Mouse (Mus musculus) CH12.LX (cell line): ENCODE results near the gene Wdfy2. TPM values are rescaled to one million over a fixed set of nuclear protein-coding genes. Genes with fewer than 3 reads are reported as not detected.

ENCODE experiments used
- DNase-seq: peaks from one replicate; pipeline ENCODE4 v3.0.0-alpha.2; 2013; ENCODE audit errors: extremely low read depth
- H3K27ac ChIP-seq: 2 replicates; pipeline ENCODE4 v1.5.1; 2012; ENCODE audit warnings: low read depth, mild to moderate bottlenecking, control low read depth, moderate library complexity; ENCODE audit not compliant: insufficient read depth
- H3K27me3 ChIP-seq: replicated peaks from 2 replicates; pipeline ENCODE3; 2012; ENCODE audit warnings: inconsistent platforms
- H3K36me3 ChIP-seq, 2 experiments: replicated peaks in 1 of 2; 2 replicates each; pipeline versions ENCODE3 to v1.6.1; 2012; ENCODE audit warnings: inconsistent platforms in 1 of 2, low read length in 1 of 2, mild to moderate bottlenecking in 1 of 2, mixed read lengths in 1 of 2, moderate library complexity in 1 of 2; ENCODE audit not compliant: control insufficient read depth in 1 of 2, insufficient read depth in 1 of 2
- H3K4me1 ChIP-seq, 2 experiments: 2 replicates each; pipeline ENCODE4 v1.6.1; 2012; ENCODE audit warnings: inconsistent platforms in 1 of 2, moderate library complexity in 1 of 2; ENCODE audit not compliant: insufficient read depth in 2 of 2, control insufficient read depth in 1 of 2
- H3K4me2 ChIP-seq: 2 replicates; pipeline ENCODE4 v1.6.1; 2012; ENCODE audit warnings: low read depth, mild to moderate bottlenecking, control low read depth; ENCODE audit not compliant: poor library complexity, insufficient read depth, severe bottlenecking
- H3K4me3 ChIP-seq, 3 experiments: fragments of 150-350 bp in 1 of 3; sonication (generic) in 1 of 3; replicated peaks in 1 of 3; 2 replicates each; pipeline versions ENCODE3 to v1.5.1; 2011 to 2012; ENCODE audit warnings: low read depth in 2 of 3, low read length in 2 of 3, mild to moderate bottlenecking in 2 of 3, moderate library complexity in 2 of 3, control low read depth in 1 of 3, improper control_type of control experiment in 1 of 3, inconsistent platforms in 1 of 3, mixed read lengths in 1 of 3; ENCODE audit not compliant: poor library complexity in 1 of 3
- H3K79me2 ChIP-seq: replicated peaks from 2 replicates; pipeline ENCODE4 v1.6.1; 2012; ENCODE audit warnings: mild to moderate bottlenecking, moderate library complexity; ENCODE audit not compliant: control insufficient read depth, poor library complexity, insufficient read depth, severe bottlenecking; ENCODE audit errors: extremely low read depth
- H3K9ac ChIP-seq: 2 replicates; pipeline ENCODE4 v1.6.1; 2012; ENCODE audit warnings: low read depth, mild to moderate bottlenecking, control low read depth, moderate library complexity; ENCODE audit not compliant: insufficient read depth
- H3K9me3 ChIP-seq: replicated peaks from 2 replicates; pipeline ENCODE3; 2012; ENCODE audit warnings: low read length, inconsistent platforms, mixed read lengths
- EP300 ChIP-seq: IDR thresholded peaks from 2 replicates; pipeline ENCODE4 v1.6.1; 2011; ENCODE audit warnings: low read length, improper control_type of control experiment
- ETS1 ChIP-seq: conservative IDR thresholded peaks from 2 replicates; pipeline ENCODE4 v1.6.1; 2012; ENCODE audit warnings: low read depth, mild to moderate bottlenecking, inconsistent platforms, low read length, improper control_type of control experiment, moderate library complexity
- GABPA ChIP-seq: IDR thresholded peaks from 2 replicates; pipeline ENCODE4 v1.6.1; 2012; ENCODE audit warnings: low read depth, low read length, improper control_type of control experiment, inconsistent platforms; ENCODE audit not compliant: insufficient replicate concordance
- HCFC1 ChIP-seq: IDR thresholded peaks from 2 replicates; pipeline ENCODE4 v1.6.1; 2012; ENCODE audit warnings: low read depth, mild to moderate bottlenecking, inconsistent platforms, low read length, improper control_type of control experiment
- KAT2A ChIP-seq: IDR thresholded peaks from 2 replicates; pipeline ENCODE4 v1.6.1; 2012; ENCODE audit warnings: low read length, improper control_type of control experiment, inconsistent platforms; ENCODE audit not compliant: insufficient replicate concordance
- MAX ChIP-seq: IDR thresholded peaks from 2 replicates; pipeline ENCODE4 v1.6.1; 2011; ENCODE audit warnings: low read length, improper control_type of control experiment
- MYC ChIP-seq: IDR thresholded peaks from 2 replicates; pipeline ENCODE4 v1.6.1; 2011; ENCODE audit warnings: low read depth, mild to moderate bottlenecking, improper control_type of control experiment, low read length
- NELFE ChIP-seq: IDR thresholded peaks from 2 replicates; pipeline ENCODE4 v1.6.1; 2011; ENCODE audit warnings: low read depth, low read length, improper control_type of control experiment
- NRF1 ChIP-seq: IDR thresholded peaks from 2 replicates; pipeline ENCODE4 v1.6.1; 2014; ENCODE audit warnings: low read depth, mild to moderate bottlenecking, inconsistent platforms, low read length, improper control_type of control experiment, moderate library complexity
- POLR2AphosphoS2 ChIP-seq: IDR thresholded peaks from 2 replicates; pipeline ENCODE4 v1.6.1; 2011; ENCODE audit warnings: low read depth, low read length, improper control_type of control experiment
- RCOR1 ChIP-seq: conservative IDR thresholded peaks from 2 replicates; pipeline ENCODE4 v1.6.1; 2012; ENCODE audit warnings: low read depth, mild to moderate bottlenecking, inconsistent platforms, low read length, improper control_type of control experiment
- TBP ChIP-seq: conservative IDR thresholded peaks from 2 replicates; pipeline ENCODE4 v1.6.1; 2011; ENCODE audit warnings: low read depth, low read length, improper control_type of control experiment
- USF1 ChIP-seq: IDR thresholded peaks from 2 replicates; pipeline ENCODE4 v1.6.1; 2014; ENCODE audit warnings: low read depth, mild to moderate bottlenecking, inconsistent platforms, low read length, improper control_type of control experiment
- ZC3H11A ChIP-seq: IDR thresholded peaks from 2 replicates; pipeline ENCODE4 v1.6.1; 2012; ENCODE audit warnings: low read depth, mild to moderate bottlenecking, inconsistent platforms, low read length, improper control_type of control experiment
- dilution Hi-C: fragments of 300-500 bp; cut with MboI; formaldehyde crosslinking; loops from 2 replicates; pipeline ENCODE4 v1.14.3; 2020; ENCODE audit warnings: low sequenced_read_pairs; ENCODE audit not compliant: extremely low pct_unique_long_range_greater_than_20kb, extremely low pct_ligation_motif_present
- in situ Hi-C: fragments of 300-500 bp; cut with MboI; formaldehyde crosslinking; loops from 3 replicates; pipeline ENCODE4 v1.14.3; 2019; ENCODE audit warnings: low sequenced_read_pairs, low pct_ligation_motif_present, low pct_unique_long_range_greater_than_20kb, mixed read lengths
- polyA plus RNA-seq: library from polyadenylated mRNA; unstranded; fragments of >175 nt; gene quantifications from 2 replicates; pipeline ENCODE4 v1.2.1, GENCODE M21; 2012; ENCODE audit warnings: low read depth; ENCODE audit not compliant: insufficient read length
- total RNA-seq, 2 experiments: library from RNA; depleted of rRNA; stranded (reverse); fragments of 300-350 nt in 1 of 2; fragments of >200 nt in 1 of 2; gene quantifications; 2 replicates each; pipeline ENCODE4 v1.2.3; 2012 to 2014

Wdfy2 gene
- total and polyA plus RNA-seq, 3 experiments: 6.3 to 6.7 (median 6.6) TPM

- H3K4me1 ChIP-seq: peaks cover 10 to 78% of the 10 kb centered on the region in 2 experiments
- no peaks in the 10 kb centered on the region for H3K79me2 ChIP-seq
Measured at GRCm38 (mm10) chr14:62871431-62871830, 34.0 kb downstream of the Wdfy2 start.

GRCm38 (mm10) chr14:62871932-62872331 lies 34.5 kb downstream of the Wdfy2 start:
- Histone ChIP-seq H3K4me2 (no peak overlapping the region), H3K9ac (no peak overlapping the region), H3K27me3 (no peaks in the 10 kb centered on the region), H3K79me2 (no peaks in the 10 kb centered on the region), H3K4me3 (no peak overlapping the region), H3K4me1 (peaks cover 10 to 73% of the 10 kb centered on the region in 2 experiments)
- DNase-seq: no peak
- in situ Hi-C loops: no loop called here
- dilution Hi-C loops: no loop called here
- TF ChIP-seq POLR2AphosphoS2 (no peak), ETS1 (no peak), EP300 (no peak), USF1 (no peak), NRF1 (no peak), TBP (no peak), ZC3H11A (no peak), NELFE (no peak), MAX (no peak)
- TF ChIP-seq, all 38 proteins: peak for 0
- H3K27ac ChIP-seq: no peak overlapping the region
- no peaks in the 10 kb centered on the region for H3K36me3 ChIP-seq
- H3K9me3 ChIP-seq: peaks cover 5% of the 10 kb centered on the region

More at GRCm38 (mm10) chr14:62871431-62871830, 34.0 kb downstream of the Wdfy2 start:
- Histone ChIP-seq H3K4me3 (no peak overlapping the region), H3K4me2 (no peak overlapping the region), H3K9ac (no peak overlapping the region), H3K9me3 (peaks cover 5% of the 10 kb centered on the region), H3K36me3 (no peaks in the 10 kb centered on the region), H3K27ac (no peak overlapping the region), H3K27me3 (no peaks in the 10 kb centered on the region)
- in situ Hi-C loops: no loop called here
- no peak for TF ChIP-seq POLR2AphosphoS2
- no peak for TF ChIP-seq KAT2A
- no peak for TF ChIP-seq HCFC1
- TF ChIP-seq ETS1: no peak
- TF ChIP-seq GABPA: no peak
- dilution Hi-C loops: no loop called here
- no peak for DNase-seq

GRCm38 (mm10) chr14:62873820-62874219 lies 36.3 kb downstream of the Wdfy2 start:
- peaks cover 10 to 65% of the 10 kb centered on the region in 2 experiments; a peak in 3 of 4 replicates for H3K4me1 ChIP-seq
- no peak overlapping the region for H3K4me3 ChIP-seq
- no peaks in the 10 kb centered on the region for H3K79me2 ChIP-seq
- H3K9me3 ChIP-seq: peaks cover 5% of the 10 kb centered on the region
- TF ChIP-seq MYC (no peak), RCOR1 (no peak)
- dilution Hi-C loops (no loop called here), in situ Hi-C loops (no loop called here)
- H3K36me3 ChIP-seq: no peaks in the 10 kb centered on the region
- no peak overlapping the region for H3K4me2 ChIP-seq
- H3K27ac ChIP-seq: no peak overlapping the region
- H3K27me3 ChIP-seq: no peaks in the 10 kb centered on the region
- no peak for DNase-seq
- H3K9ac ChIP-seq: no peak overlapping the region
